Mouse (Mus musculus) lung, postnatal 0 days (tissue): ENCODE measurements at regions not wholly inside any gene's neighbourhood (a gene's known extent, or its start where the extent isn't known, plus 50 kb on each side); places are given as distances from the start of the nearest gene placed in this dataset.

Experiments used
- ATAC-seq: fragments of 200-750 bp; cut with Nextera tagmentation; 2 replicates; pipeline ENCODE4 v1.8.0; 2017; ENCODE audit warnings: moderate library complexity
- DNase-seq: peaks from one replicate; pipeline ENCODE4 v3.0.0-alpha.2; 2016; ENCODE audit warnings: low spot score
- H3K27ac ChIP-seq: fragments of 300-500 bp; sonication (generic); 2 replicates; pipeline ENCODE4 v1.5.1; 2014; ENCODE audit warnings: antibody characterized with exemption, mild to moderate bottlenecking, low read length, mixed read lengths
- H3K27me3 ChIP-seq: fragments of 300-500 bp; sonication (generic); replicated peaks from 2 replicates; pipeline ENCODE4 v1.6.1; 2014; ENCODE audit warnings: low read length, mixed read lengths; ENCODE audit not compliant: insufficient read depth
- H3K36me3 ChIP-seq: fragments of 300-500 bp; sonication (generic); 2 replicates; pipeline ENCODE4 v1.6.1; 2014; ENCODE audit warnings: low read length, mixed read lengths; ENCODE audit not compliant: insufficient read depth
- H3K4me1 ChIP-seq: fragments of 300-500 bp; sonication (generic); 2 replicates; pipeline ENCODE4 v1.6.1; 2014; ENCODE audit warnings: antibody characterized with exemption, low read depth, low read length, mixed read lengths; ENCODE audit not compliant: insufficient read depth
- H3K4me2 ChIP-seq: fragments of 300-500 bp; sonication (generic); replicated peaks from 2 replicates; pipeline ENCODE4 v1.6.1; 2014; ENCODE audit warnings: low read depth, mild to moderate bottlenecking, low read length, moderate library complexity, mixed read lengths
- H3K4me3 ChIP-seq: fragments of 300-500 bp; sonication (generic); 2 replicates; pipeline ENCODE4 v1.5.1; 2014; ENCODE audit warnings: low read depth, low read length
- H3K9ac ChIP-seq: fragments of 300-500 bp; sonication (generic); replicated peaks from 2 replicates; pipeline ENCODE4 v1.6.1; 2014; ENCODE audit warnings: low read depth, mild to moderate bottlenecking
- H3K9me3 ChIP-seq: fragments of 300-500 bp; sonication (generic); 2 replicates; pipeline ENCODE4 v1.6.1; 2016; ENCODE audit warnings: low read length, mixed read lengths
- CTCF ChIP-seq: IDR thresholded peaks from 2 replicates; pipeline ENCODE4 v1.5.1; 2016; ENCODE audit warnings: antibody characterized with exemption, mild to moderate bottlenecking
- EP300 ChIP-seq: IDR thresholded peaks from 2 replicates; pipeline ENCODE4 v1.6.1; 2016; ENCODE audit warnings: antibody characterized with exemption, mild to moderate bottlenecking, control low read depth
- WGBS: fragments of 180-500 bp; shearing (Covaris S2); extraction: QIAGEN DNeasy Blood & Tissue Kit; methylation state at CpG from one replicate; pipeline ENCODE4 v1.1.7; 2014; 5-methylcytosine and 5-hydroxymethylcytosine counted together

GRCm38 (mm10) chr9:118405926-118406518 is 72.0 kb upstream of the Eomes start:
- Histone ChIP-seq H3K9me3 (no peaks in the 10 kb centered on the region), H3K4me3 (no peak overlapping the region), H3K27ac (no peak overlapping the region), H3K4me1 (no peaks in the 10 kb centered on the region), H3K9ac (no peak overlapping the region), H3K36me3 (no peaks in the 10 kb centered on the region), H3K4me2 (no peak overlapping the region), H3K27me3 (no peaks in the 10 kb centered on the region)
- no peak for DNase-seq
- no peak for ATAC-seq
- TF ChIP-seq EP300 (no peak), CTCF (no peak)
- WGBS: 78% methylated on average over 9 of the region's 9 CpGs

- WGBS: 52% methylated on average over 4 of the region's 4 CpGs
- Histone ChIP-seq H3K9me3 (no peaks in the 10 kb centered on the region), H3K4me2 (no peak overlapping the region), H3K4me3 (no peak overlapping the region), H3K36me3 (no peaks in the 10 kb centered on the region), H3K4me1 (no peaks in the 10 kb centered on the region), H3K27me3 (no peaks in the 10 kb centered on the region), H3K9ac (no peak overlapping the region), H3K27ac (no peak overlapping the region)
- TF ChIP-seq EP300 (no peak), CTCF (no peak)
- DNase-seq (no peak), ATAC-seq (no peak)
Observed at GRCm38 (mm10) chr9:118416032-118416431, 62.0 kb upstream of the Eomes start.

GRCm38 (mm10) chr9:118416475-118416874 is 61.5 kb upstream of the Eomes start:
- ATAC-seq (no peak), DNase-seq (no peak)
- no peak overlapping the region for H3K4me3 ChIP-seq
- H3K9ac ChIP-seq: no peak overlapping the region
- no peak overlapping the region for H3K4me2 ChIP-seq
- WGBS: 83% methylated on average over 6 of the region's 6 CpGs
- H3K9me3 ChIP-seq: no peaks in the 10 kb centered on the region
- TF ChIP-seq CTCF: no peak
- TF ChIP-seq EP300: no peak
- no peaks in the 10 kb centered on the region for H3K27me3 ChIP-seq
- H3K36me3 ChIP-seq: no peaks in the 10 kb centered on the region
- no peaks in the 10 kb centered on the region for H3K4me1 ChIP-seq
- H3K27ac ChIP-seq: no peak overlapping the region

- H3K4me3 ChIP-seq: no peak overlapping the region
- TF ChIP-seq CTCF: no peak
- no peak for TF ChIP-seq EP300
- H3K27ac ChIP-seq: no peak overlapping the region
- H3K9ac ChIP-seq: no peak overlapping the region
- no peaks in the 10 kb centered on the region for H3K4me1 ChIP-seq
- no peaks in the 10 kb centered on the region for H3K27me3 ChIP-seq
- H3K9me3 ChIP-seq: no peaks in the 10 kb centered on the region
- WGBS: 71% methylated on average over 6 of the region's 6 CpGs
- ATAC-seq (no peak), DNase-seq (no peak)
- H3K36me3 ChIP-seq: no peaks in the 10 kb centered on the region
- no peak overlapping the region for H3K4me2 ChIP-seq
Observed at GRCm38 (mm10) chr9:118424344-118424743, 53.7 kb upstream of the Eomes start.
